Mouse (Mus musculus) midbrain, embryonic 10.5 days (tissue): ENCODE results near the gene Man1a. TPM values are rescaled to one million over a fixed set of nuclear protein-coding genes. Genes with fewer than 3 reads are reported as not detected.

Experiments used
- DNase-seq: peaks from one replicate; pipeline ENCODE4 v3.0.0-alpha.2; 2017; ENCODE audit warnings: low spot score
- H3K27ac ChIP-seq: fragments of 300-500 bp; sonication (generic); replicated peaks from 2 replicates; pipeline ENCODE4 v1.5.1; 2016; ENCODE audit warnings: mild to moderate bottlenecking
- H3K27me3 ChIP-seq: fragments of 300-500 bp; sonication (generic); 2 replicates; pipeline ENCODE4 v1.6.1; 2016; ENCODE audit warnings: low read depth, mild to moderate bottlenecking; ENCODE audit not compliant: poor library complexity, severe bottlenecking
- H3K36me3 ChIP-seq: fragments of 300-500 bp; sonication (generic); 2 replicates; pipeline ENCODE4 v1.6.1; 2016; ENCODE audit warnings: mild to moderate bottlenecking, moderate library complexity
- H3K4me1 ChIP-seq: fragments of 300-500 bp; sonication (generic); 2 replicates; pipeline ENCODE4 v1.6.1; 2016
- H3K4me3 ChIP-seq: fragments of 300-500 bp; sonication (generic); 2 replicates; pipeline ENCODE4 v1.5.1; 2016; ENCODE audit warnings: mild to moderate bottlenecking, moderate library complexity
- H3K9me3 ChIP-seq: fragments of 300-500 bp; sonication (generic); replicated peaks from 2 replicates; pipeline ENCODE4 v1.6.1; 2016; ENCODE audit warnings: mild to moderate bottlenecking
- WGBS: fragments of 180-500 bp; shearing (Covaris S2); methylation state at CpG from one replicate; pipeline ENCODE4 v1.1.7; 2016; 5-methylcytosine and 5-hydroxymethylcytosine counted together
- polyA plus RNA-seq: library from polyadenylated mRNA; unstranded; fragments of >200 nt; fragmentation: Nextera tagmentation; extraction: Ambion mirVana; gene quantifications from 2 replicates; pipeline ENCODE4 v1.2.1, GENCODE M21; 2016

The Man1a gene
- polyA plus RNA-seq, 1 experiment from 2014 or later = 1.3 TPM

DNA sequence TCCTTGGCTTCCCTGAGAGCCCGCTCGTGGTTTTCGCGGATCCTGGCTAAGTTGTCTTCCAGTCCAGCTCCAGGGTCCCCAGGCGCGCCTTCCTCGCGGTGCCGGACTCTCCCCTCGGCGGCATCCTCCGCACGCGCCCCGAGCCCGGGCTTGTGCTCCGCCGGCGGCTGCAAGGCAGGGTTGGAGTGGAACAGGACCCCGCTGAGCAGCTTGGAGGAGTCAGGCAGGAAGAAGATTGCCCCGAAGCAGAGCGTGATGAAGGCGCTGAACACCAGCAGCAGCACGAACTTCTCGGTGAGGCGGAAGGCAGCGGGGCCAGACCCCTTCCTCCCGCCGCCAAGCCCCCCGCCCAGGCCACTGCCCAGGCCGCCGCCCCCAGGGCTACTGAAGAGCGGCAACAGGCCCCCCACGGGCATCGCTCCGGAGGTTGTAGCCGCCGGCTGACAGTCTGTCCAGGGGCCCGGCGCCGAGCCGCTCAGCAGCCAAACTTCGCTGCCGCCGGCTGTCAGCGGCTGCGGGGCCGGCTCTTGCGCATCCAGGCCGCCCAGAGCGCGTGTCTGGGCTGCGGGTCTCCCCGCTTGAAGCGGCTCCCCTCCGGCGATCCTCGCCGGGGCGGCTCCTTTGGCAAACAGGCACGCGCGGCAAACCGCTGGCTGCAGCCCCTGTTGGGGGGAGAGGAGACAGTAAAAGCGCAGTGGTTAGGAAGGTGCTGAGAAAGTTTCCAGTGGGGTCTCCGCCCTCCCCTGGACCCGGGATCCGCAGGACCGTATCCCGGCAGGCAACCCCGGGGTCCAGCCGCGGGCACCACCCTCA lies 1.6 kb downstream of the Man1a start:
- WGBS = under 1% methylated on average over 73 of the region's 73 CpGs

DNA sequence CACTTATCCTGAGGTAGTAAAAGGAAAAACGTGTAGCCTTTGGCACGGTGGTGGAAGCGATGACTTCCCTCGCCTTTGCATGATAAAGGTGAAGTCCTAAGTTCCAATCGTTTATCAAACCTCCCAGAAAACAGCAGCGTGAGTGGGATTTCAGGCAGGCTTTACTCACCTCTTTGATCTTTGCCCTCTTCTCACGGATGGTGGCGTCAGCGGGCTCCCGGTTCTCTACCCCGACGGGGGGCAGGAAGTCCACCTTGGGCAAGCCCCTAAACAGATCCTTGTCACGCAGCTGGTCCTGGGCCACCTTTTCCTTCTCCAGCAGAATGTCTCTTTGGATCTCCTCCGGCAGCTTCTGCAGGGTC lies 2.2 kb downstream of the Man1a start:
- Histone ChIP-seq H3K4me1 (peaks cover 23% of the 10 kb centered on the region), H3K4me3 (peak overlapping the region; percentile 82), H3K36me3 (no peaks in the 10 kb centered on the region), H3K27ac (peak overlapping the region; percentile 73; the same call in 1 of the 2 replicates), H3K27me3 (peaks cover 40% of the 10 kb centered on the region), H3K9me3 (no peaks in the 10 kb centered on the region)
- no peak for DNase-seq
- WGBS = 2% methylated on average over 14 of the region's 14 CpGs

More for the DNA sequence above, 1.6 kb downstream of the Man1a start:
- Histone ChIP-seq H3K27me3 (peaks cover 40% of the 10 kb centered on the region), H3K27ac (peak overlapping the region; percentile 73), H3K36me3 (no peaks in the 10 kb centered on the region), H3K4me1 (peaks cover 23% of the 10 kb centered on the region), H3K9me3 (no peaks in the 10 kb centered on the region), H3K4me3 (peak overlapping the region; percentile 82)
- peak; percentile 71 for DNase-seq

DNA sequence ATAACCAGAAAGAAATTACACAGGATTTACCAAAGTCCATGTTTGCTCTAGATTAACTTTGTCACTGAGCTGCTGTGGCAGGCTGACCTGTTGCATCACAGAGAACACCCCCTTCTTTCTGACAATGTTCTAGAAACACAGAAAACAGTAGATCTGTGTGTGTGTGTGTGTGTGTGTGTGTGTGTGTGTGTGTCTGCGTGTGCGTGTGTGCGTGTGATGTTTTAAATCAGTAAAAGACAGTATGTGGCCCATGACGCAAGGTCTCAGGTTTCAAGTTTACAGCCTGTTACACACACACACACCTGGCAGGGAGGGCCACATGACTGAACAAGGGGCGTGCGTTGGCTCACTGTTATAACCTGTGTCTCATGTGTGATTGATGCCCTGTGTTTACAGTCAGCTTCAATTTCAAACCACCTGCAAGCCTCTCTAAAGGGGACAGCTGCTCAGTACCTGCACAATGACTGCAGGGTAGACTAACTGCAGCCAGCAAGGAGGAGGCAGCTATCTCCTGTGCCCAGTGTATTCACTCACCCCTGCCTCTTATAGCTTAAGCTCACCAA lies 2.7 kb downstream of the Man1a start:
- no peak for DNase-seq
- Histone ChIP-seq H3K36me3 (no peaks in the 10 kb centered on the region), H3K4me3 (peak overlapping the region; percentile 82), H3K9me3 (no peaks in the 10 kb centered on the region), H3K4me1 (peaks cover 23% of the 10 kb centered on the region), H3K27me3 (peaks cover 40% of the 10 kb centered on the region), H3K27ac (no peak overlapping the region)
- 77% methylated on average over 6 of the region's 6 CpGs for WGBS

DNA sequence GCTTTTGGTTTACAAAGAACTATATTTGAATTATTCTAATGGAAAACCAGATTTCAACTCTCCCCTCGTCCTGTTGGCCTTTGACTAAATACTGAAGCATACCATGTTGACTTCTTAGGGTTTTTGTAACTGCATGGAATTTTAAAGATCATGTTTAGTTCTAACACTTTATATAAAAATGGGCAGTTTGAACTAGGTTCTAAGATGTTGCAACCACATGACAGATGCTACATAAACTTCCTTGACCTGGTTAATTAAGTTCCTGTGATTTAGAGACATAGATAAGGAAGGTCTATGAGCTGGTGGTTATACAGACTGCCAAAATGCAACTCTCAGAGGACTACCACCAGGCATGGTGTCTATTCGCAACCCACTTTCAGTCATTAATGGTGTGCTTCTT lies 4.1 kb downstream of the Man1a start:
- no peaks in the 10 kb centered on the region for H3K36me3 ChIP-seq
- H3K9me3 ChIP-seq = no peaks in the 10 kb centered on the region
- H3K4me3 ChIP-seq = no peak overlapping the region
- DNase-seq = no peak
- no peak overlapping the region for H3K27ac ChIP-seq
- WGBS = 79% methylated on average over 2 of the region's 2 CpGs
- peaks cover 23% of the 10 kb centered on the region for H3K4me1 ChIP-seq
- H3K27me3 ChIP-seq = peaks cover 33% of the 10 kb centered on the region

DNA sequence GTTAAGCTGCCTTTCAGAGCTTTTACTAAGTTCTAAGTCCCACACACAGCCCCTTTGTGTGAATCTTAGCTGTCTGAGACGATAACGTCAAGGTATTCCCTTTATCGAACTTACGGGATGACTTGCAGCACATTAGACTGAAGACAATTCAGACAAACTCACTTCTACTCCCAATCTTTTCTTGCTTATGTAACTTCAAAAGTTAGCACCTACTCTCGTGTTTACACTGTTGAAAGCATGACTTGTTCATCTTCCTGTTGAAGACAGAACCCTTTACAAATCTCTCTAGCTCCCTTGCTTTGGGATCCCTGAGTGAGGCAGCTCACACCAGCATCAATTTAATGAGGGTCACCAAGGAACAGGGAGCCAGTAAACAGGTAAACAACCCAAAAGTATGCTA lies 5.9 kb downstream of the Man1a start:
- H3K27ac ChIP-seq = no peak overlapping the region
- 87% methylated on average over 5 of the region's 5 CpGs for WGBS
- no peak for DNase-seq
- no peaks in the 10 kb centered on the region for H3K36me3 ChIP-seq
- peaks cover 21% of the 10 kb centered on the region for H3K27me3 ChIP-seq
- peaks cover 17% of the 10 kb centered on the region for H3K4me1 ChIP-seq
- no peak overlapping the region for H3K4me3 ChIP-seq
- H3K9me3 ChIP-seq = no peaks in the 10 kb centered on the region

DNA sequence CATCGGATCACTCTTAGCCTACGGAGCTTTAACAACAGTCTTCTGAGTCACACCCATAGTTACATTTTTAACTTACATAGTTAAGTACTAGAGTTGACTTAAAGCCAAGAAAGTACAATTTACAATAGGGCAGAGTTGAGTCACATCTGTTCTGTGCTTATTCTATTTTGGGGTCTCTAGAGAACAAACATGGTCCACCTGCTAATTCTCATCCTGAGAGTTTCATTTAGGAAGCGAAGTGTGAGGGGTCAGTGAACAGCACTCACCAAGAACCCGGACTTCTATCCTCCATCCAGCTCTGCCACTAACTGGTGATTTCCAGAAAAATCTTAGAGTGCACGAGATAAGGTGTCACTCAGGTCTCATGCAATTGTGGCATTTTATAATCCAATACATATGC lies 7.0 kb downstream of the Man1a start:
- Histone ChIP-seq H3K27me3 (peaks cover 21% of the 10 kb centered on the region), H3K27ac (no peak overlapping the region), H3K4me1 (peaks cover 9% of the 10 kb centered on the region), H3K36me3 (no peaks in the 10 kb centered on the region), H3K9me3 (no peaks in the 10 kb centered on the region), H3K4me3 (no peak overlapping the region)
- DNase-seq = no peak
- 92% methylated on average over 5 of the region's 5 CpGs for WGBS

DNA sequence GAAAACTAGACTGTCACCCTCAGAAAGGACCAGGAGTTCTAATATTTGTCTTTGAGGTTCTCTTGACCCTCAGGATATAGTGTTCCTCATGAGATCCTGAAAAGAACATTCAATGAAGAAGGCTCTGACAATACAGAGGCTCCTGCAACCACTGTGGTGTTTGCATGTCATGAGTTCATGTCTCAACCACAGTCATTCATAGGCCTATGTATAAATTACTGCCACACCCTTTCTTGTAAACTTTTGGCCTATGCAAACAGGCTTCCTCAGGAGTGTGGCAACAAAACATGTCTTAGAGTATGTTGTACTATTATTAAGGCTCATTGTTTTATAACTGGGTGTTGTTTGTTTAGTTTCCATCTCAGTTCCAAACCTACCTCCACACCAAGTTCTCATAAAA lies 9.7 kb downstream of the Man1a start:
- H3K9me3 ChIP-seq = no peaks in the 10 kb centered on the region
- H3K36me3 ChIP-seq = no peaks in the 10 kb centered on the region
- DNase-seq = no peak
- H3K4me3 ChIP-seq = no peak overlapping the region
- no peak overlapping the region for H3K27ac ChIP-seq
- no peaks in the 10 kb centered on the region for H3K4me1 ChIP-seq
- H3K27me3 ChIP-seq = no peaks in the 10 kb centered on the region

DNA sequence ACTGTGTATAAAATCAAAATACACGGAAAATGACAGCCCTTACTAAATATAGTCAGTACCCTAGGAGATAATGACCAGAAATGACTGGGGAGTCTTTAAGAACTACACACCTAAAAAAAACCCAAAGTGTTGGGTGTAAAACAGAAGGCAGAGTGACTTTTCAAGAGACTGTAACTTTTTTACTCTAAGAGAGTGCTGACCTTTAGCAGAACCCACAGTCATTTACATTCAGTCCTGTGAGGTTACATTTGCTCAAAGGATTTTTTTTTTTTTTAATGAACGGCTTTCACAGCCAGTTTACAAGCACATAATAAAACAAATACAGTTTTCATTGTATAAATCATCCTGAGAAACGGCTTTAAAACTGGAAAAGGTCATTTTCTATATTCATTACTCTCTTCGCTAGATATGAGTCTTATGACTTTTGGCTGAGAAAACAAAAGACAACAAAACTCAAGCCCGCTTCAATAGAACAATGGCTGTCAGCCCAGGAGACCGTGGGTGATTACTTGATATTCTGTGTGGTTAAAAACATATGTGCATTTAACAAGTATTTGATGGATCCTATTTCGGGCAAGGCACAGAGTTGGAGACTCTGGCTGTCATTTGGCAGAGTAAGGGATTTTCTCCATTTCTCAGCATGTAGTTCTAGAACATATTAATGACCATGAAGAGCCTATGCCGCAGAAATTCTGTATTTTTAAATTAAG lies 12.7 kb downstream of the Man1a start:
- no peaks in the 10 kb centered on the region for H3K9me3 ChIP-seq
- H3K36me3 ChIP-seq = no peaks in the 10 kb centered on the region
- WGBS = 86% methylated on average over 8 of the region's 8 CpGs
- H3K27me3 ChIP-seq = no peaks in the 10 kb centered on the region
- H3K4me3 ChIP-seq = no peak overlapping the region
- H3K27ac ChIP-seq = no peak overlapping the region
- peaks cover 18% of the 10 kb centered on the region for H3K4me1 ChIP-seq
- DNase-seq = no peak

DNA sequence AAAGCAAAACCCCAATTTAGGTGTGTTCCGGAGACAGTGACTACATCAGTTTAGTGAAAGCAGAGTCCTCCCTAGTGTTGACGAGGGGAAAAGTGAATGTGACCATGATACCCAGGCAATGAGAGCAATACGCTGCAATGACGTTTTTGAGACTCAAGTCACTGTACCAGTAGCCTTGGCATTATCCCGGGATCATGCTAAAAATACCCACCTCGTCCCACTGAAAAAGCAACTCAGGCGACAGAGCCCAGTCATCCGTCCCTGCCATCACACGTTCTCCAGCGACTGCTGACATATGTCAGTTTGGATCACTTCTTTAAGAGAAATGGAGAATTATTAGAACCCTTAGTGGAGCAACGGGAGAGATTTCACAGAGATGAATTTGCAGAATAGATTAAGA lies 13.6 kb downstream of the Man1a start:
- WGBS = 91% methylated on average over 11 of the region's 11 CpGs
- no peak overlapping the region for H3K4me3 ChIP-seq
- H3K9me3 ChIP-seq = no peaks in the 10 kb centered on the region
- no peak overlapping the region for H3K27ac ChIP-seq
- no peaks in the 10 kb centered on the region for H3K27me3 ChIP-seq
- no peak for DNase-seq
- H3K36me3 ChIP-seq = no peaks in the 10 kb centered on the region
- peaks cover 18% of the 10 kb centered on the region for H3K4me1 ChIP-seq

DNA sequence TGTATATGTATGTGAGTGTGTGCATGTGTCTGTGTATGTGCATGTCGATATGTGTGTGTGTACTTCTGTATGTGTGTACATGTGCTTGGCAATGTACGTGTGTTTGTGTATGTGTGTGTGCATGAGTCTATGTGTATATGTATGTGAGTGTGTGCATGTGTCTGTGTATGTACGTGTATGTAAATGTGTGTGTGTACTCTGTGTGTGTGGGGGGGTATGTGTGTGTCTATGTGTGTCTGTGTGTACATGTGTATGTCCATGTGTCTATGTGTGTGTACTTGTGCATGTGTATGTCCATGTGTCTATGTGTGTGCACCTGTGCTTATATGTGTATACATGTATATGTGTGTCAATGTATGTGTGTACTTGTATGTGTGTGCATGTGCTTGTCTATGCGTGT lies 15.2 kb downstream of the Man1a start:
- Histone ChIP-seq H3K4me3 (no peak overlapping the region), H3K9me3 (no peaks in the 10 kb centered on the region), H3K27ac (no peak overlapping the region), H3K36me3 (no peaks in the 10 kb centered on the region), H3K27me3 (no peaks in the 10 kb centered on the region), H3K4me1 (peaks cover 18% of the 10 kb centered on the region)
- DNase-seq = no peak
- 93% methylated on average over 4 of the region's 4 CpGs for WGBS

DNA sequence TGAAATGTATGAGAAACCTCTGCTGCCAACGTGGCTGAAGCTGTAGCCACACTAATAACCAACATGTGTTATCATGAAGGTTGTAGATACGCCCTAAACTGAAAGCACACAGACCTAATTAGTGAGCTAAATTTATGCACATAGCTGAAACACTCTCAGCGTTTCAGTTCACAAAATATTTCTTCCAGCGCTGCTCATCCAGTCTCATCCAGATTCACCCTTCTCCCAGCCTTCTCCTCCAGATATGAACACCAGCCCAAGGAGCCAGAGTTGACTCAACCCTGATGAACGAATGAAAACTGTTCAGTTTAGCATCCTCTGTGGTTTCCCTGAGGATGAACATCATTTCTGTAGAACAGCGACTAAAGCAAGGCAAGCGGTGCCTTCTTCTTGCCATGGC lies 15.8 kb downstream of the Man1a start:
- Histone ChIP-seq H3K9me3 (no peaks in the 10 kb centered on the region), H3K4me1 (peaks cover 18% of the 10 kb centered on the region), H3K27ac (no peak overlapping the region), H3K36me3 (no peaks in the 10 kb centered on the region), H3K27me3 (no peaks in the 10 kb centered on the region), H3K4me3 (no peak overlapping the region)
- WGBS = 79% methylated on average over 7 of the region's 7 CpGs
- no peak for DNase-seq

DNA sequence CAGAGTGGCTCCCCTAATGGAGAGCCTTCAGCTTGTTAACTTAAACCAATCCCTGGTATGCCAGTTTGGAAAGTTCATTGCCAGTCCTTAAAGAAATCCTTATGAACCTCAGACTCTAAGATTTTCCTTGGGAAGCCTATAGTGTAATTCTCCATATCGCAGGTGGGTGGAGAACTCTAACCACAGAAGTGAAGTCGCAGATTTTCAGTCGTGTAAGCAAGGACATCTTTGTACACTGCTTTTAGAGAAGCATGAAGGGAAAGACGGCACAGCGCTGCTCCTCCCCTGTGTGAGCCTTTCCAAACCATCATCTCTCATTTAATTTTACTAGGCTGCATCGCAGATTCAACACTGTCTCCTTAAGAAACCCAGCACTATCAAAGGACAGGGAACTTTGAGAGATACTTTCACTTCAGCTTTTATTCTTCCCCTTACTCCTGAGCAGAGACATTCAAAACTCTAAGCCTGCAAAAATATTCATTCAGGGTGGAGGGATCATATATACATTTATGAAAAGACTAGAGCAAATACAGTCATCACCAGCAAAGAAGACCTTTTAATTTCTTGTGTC lies 16.6 kb downstream of the Man1a start:
- no peak overlapping the region; the same call in 1 of the 2 replicates for H3K27ac ChIP-seq
- no peaks in the 10 kb centered on the region for H3K36me3 ChIP-seq
- no peaks in the 10 kb centered on the region for H3K9me3 ChIP-seq
- no peak overlapping the region for H3K4me3 ChIP-seq
- no peak for DNase-seq
- H3K27me3 ChIP-seq = no peaks in the 10 kb centered on the region
- peaks cover 18% of the 10 kb centered on the region for H3K4me1 ChIP-seq
- 69% methylated on average over 6 of the region's 6 CpGs for WGBS

DNA sequence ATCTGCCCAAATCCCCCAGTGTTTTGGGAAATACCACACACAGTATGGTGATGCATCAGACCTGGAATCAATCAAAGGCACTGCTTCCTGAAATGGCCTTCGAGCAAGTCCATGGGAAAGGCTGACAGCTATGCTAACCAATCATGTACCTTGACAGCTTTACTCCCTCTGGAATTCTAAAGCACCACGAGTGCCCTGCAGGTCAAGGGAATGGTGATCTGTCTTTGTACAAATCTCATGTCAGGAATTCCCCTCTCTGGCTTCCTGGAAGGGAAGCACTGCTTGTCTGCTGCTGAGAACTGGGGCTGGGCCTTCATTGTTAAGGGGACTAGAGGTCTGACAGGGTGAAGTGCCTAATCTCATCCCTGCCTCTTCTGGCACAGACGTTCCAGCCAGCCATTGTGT lies 17.3 kb downstream of the Man1a start:
- Histone ChIP-seq H3K4me3 (no peak overlapping the region), H3K36me3 (no peaks in the 10 kb centered on the region), H3K27ac (peak overlapping the region; percentile 43), H3K9me3 (no peaks in the 10 kb centered on the region), H3K4me1 (peaks cover 18% of the 10 kb centered on the region), H3K27me3 (no peaks in the 10 kb centered on the region)
- WGBS = 16% methylated on average over 3 of the region's 3 CpGs
- DNase-seq = peak; percentile 43
